Mouse (Mus musculus) cerebellum, adult 18-20 months (tissue): ENCODE measurements at regions not wholly inside any gene's neighbourhood (a gene's known extent, or its start where the extent isn't known, plus 50 kb on each side); places are given as distances from the start of the nearest gene placed in this dataset.

ENCODE experiments used
- DNase-seq, 2 experiments: peaks; one replicate each; pipeline ENCODE4 v3.0.0; 2021

DNA sequence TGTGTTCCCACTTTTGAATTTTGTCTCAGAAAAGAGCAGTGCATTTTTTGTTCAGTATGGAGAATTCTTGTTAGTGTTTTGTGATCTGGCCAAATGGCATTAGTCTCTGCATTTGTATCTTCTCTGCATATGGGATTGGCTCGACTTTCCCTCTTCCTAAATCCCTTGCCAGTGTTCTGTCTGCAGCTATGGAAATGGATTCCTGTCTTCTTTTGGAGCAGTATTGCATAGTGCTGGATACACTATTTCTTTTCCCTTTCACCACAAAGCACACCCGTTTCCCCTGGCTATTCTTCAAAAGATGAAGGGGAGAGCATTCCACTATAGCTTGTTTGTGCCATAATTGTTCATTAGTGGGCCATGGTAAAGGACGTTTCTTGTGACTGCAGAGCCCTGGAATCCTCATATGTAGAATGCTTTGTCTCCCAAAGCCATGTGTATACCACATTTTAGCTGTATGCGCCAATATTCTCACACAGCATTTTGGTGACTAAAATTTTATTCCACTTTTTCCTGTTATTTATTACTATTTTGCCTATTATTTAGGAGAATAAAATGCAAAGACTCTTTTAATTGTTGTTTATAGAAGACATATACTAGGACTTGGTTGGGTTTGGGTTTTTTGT is 197.8 kb downstream of the Hs3st1 start:
- DNase-seq = no peak

DNA sequence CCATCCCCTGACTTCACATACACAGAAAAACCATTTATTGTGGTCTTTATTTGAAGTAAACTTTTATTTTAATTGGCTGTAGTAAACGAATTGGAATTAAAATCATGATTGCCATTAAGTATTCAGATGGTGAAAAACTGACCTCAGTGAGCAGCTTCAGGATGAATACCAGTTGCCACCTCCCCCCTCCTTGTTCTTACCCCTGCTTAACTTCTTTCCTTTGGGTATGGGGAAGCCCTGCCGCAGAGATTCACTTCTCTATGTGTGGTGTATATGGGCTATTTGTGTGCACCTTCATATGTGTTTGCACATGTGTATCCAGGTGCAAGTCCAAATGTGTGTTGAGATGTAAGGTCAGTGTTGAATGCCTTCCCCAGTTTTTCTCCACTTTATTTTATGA is 218.2 kb downstream of the Hs3st1 start:
- DNase-seq = no peak

DNA sequence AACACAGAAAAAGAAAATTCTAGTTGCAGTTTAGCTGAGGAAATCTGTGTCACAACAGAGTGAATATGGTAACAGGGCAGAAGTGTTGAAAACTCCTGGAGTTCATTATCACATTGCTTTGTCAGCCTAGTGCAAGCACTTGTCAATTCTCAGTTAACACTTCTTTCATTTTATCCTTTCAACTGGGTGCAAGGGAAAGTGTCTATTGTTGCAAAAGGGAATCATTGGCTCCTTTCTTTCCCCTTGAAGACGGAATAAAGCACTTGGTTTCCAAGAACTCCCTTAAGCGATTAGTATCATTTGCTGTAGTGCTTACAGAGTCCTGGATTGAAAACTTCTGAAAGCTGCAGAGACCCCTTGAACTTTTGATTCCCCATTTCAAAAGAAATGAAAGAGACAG is 218.9 kb downstream of the Hs3st1 start:
- no peak for DNase-seq

GRCm38 (mm10) chr5:39510246-39510645 is 245.0 kb downstream of the Hs3st1 start:
- DNase-seq = no peak

GRCm38 (mm10) chr5:39482756-39483155 is 272.5 kb downstream of the Hs3st1 start:
- no peak for DNase-seq

DNA sequence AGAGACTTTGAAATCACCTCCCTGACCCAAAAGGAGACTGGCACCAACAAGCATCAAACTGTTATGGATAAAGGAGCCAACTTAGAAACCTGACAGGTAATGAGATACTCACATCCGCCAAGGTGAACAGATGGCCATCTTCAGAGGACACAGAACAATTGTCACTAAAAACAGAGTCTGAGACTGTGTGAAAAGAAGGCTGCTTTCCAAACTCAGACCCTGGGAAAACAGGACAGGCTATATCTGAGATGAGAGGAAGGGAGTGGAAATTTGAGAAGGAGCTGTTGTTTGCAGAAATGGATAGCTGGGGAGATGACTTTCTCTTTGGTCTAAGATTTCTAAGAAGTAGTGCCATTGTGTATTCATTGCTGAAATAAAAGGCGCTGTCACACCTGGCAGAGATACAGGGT is 297.2 kb downstream of the Hs3st1 start:
- peak; percentile 81 to 91 for DNase-seq

DNA sequence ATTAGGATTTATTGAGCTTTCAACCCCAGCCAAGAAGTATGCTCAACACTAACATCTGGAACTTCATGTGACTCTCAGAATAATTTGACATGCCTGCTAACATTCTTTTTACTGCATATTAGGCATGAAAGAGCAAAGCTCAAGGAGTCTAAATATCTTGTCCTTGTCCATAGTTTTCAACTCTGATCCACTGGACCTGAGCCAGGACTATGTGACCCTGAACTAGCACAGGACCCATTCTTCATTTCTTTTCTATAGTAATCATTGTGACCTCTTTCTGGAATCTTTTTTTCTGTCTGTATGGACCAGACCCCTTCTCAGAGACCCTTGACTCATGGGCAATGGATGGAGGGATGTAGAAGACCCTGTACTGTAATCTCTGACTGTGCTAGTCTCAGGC is 301.6 kb downstream of the Hs3st1 start:
- DNase-seq = no peak

DNA sequence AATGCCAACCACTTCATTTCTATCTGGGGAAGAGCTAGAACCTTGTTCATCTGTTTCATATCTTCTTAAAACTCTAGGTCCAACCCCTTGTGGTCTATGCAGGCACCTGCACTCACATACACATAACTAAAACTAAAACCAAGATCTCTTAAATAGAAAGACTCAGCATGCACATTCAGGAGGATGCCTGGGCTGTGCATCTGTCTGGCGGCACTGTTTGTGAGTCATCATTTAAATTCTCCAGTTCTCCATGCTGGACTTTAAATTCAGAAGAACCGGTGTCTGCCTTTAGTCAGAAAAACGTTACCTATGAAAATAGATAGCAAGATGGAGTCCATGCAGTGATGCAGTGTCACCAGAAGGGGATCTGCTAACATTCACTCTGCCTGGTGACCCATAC is 314.5 kb downstream of the Hs3st1 start:
- no peak for DNase-seq

GRCm38 (mm10) chr5:39437463-39438201 is 317.6 kb downstream of the Hs3st1 start:
- no peak for DNase-seq

DNA sequence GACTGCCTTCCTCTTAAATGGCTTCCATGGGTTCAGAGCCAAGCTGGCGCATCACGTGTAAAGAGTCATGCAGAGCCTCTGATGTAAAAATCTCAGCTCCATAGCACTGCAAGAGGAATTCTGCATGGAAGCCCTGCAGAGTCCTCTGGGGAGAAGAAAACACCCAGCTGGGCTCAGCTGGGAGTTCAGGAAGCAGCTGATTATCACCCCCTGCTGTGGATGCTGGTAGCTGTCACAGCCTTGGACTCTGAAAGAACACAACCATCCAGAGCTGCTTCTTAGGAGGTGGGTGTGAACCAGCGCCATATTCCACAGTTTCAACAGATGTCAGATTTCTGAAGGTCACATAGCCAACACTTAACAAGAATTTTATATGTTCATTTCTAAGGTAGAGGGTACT is 329.2 kb downstream of the Hs3st1 start:
- no peak for DNase-seq

DNA sequence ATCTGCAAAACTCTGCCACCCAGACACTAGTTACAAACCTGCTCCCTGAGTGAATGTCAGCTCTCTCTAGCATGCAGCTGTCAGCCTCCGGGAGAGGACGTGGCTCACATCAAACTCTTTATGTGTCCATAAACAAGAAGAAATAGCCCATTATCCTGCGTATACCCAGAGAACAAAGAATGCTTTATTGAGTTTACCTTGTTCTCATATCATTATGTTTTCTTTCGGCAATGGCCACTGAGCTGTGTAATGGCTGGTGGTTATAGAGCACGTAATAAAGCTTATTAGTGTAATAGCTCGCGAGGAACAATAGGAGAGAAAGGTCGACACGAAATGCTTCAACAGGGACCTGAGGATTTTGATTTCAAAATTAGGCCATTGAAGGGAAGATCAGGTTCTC is 331.6 kb downstream of the Hs3st1 start:
- no peak for DNase-seq

DNA sequence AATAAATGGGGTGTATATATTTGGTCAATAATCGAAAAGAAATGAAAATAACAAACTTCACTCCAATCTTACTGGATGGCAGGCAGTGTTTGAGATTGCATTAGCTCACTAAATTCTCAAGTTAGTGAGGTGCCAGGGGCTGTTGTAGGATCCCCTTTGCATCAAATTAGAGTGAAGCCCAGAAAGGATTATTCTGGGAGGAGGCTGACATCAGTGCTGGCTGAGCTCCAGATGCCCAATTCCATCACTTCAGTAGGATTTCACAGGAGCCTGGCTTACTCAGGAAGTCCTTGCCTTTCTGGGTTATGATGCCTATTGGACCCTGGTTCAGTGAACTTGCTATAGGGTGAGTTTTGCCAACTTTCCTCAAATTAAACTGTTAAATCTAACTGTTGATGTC is 336.5 kb downstream of the Hs3st1 start:
- peak; percentile 70 to 76 for DNase-seq

DNA sequence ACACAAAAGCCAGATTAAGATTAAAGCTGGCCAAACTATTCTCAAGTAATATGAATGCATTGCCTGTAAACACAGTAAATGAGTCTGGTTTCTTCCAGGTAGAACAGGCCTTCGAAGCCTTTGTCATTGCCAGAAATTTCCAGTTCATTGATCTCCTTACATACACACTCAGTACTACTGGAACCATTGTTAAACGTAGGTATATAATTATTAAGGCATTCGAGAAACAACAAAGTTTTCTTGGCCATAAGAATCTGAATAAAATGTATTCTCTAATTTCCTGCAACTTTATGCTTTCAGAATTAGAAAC is 337.5 kb downstream of the Hs3st1 start:
- no peak for DNase-seq

DNA sequence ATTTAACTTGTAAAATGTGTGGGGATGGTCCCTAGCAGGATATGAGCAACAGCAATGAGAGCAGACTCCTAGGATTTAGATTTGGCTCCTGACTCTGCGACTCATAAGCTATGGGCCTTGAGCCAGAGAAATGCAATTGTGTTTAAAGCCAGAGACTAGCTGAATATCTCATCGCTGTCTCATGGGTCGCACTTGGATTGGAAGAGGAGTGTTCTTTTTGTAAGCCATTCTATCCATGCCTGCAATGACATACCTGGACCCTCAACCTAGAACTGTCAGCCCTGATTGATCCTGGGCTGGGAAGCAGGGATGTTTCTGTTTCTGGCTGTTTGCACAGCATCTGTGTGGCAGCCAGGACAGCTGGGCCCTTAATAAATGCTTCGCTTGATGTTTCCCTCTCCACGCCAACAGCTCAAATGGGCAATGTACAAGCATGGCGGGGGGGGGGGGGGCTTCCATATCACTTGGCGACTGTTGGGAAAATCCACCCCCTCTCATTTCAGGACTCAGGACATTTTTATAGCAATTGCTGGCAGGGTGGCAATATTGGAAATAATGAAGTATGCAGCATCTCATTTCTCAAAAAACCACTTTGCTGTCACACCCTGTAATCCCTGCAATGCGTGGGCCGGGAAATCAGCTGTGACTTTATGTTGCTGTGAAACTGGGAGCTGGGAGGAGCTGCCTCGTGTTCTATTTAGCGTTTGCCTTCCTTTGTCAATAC is 338.0 kb downstream of the Hs3st1 start:
- DNase-seq = peak; percentile 27 to 32

DNA sequence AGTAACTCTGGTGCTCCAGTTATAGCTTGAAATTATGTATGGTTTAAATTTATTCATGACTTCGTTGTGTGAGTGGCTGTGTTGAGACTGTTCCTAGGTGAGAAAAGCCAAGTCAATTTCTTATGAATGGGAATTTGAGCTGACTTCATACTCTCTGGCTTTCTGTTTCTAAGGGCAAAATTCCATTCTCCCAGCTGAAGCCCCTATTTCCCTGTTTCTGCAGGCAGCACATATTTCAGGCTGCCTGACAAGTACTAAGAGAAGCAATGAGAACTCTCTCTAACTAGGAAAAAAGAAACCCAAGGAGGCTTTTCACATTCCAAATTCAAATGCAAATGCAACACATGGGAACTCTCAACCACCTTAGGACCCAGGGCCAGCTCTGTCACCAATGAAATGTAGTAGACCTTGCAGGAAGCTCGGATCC is 338.7 kb downstream of the Hs3st1 start:
- DNase-seq = no peak

GRCm38 (mm10) chr5:39412756-39413155 is 342.5 kb downstream of the Hs3st1 start:
- DNase-seq = no peak

DNA sequence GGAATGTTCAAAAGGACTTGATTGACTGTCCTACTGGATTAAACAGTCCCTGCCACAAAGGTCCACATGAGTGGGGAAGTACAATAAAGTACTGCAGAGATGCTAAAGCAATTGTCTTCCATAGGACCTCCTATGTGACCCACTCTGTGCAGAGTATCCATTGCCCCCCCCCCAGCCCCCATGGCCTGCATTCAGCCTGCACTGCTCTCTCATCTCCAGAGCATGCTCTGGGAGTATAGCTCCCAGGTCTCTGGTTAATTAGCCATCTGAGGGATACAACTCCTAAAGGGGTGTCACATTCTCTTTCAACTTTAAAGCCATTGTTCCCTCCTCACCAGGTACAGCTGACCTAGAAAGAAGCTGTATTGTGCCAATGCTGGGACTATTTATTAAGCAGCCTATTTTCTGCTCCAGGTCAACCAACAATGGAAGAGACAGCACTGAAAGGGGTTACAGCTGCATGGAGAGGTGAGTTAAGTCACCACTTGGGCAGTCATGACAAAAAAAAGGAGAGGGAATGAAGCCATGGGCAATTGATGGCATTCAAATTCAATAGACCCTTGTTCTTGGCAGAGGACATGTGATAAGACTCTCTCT is 364.8 kb downstream of the Hs3st1 start:
- no peak for DNase-seq

DNA sequence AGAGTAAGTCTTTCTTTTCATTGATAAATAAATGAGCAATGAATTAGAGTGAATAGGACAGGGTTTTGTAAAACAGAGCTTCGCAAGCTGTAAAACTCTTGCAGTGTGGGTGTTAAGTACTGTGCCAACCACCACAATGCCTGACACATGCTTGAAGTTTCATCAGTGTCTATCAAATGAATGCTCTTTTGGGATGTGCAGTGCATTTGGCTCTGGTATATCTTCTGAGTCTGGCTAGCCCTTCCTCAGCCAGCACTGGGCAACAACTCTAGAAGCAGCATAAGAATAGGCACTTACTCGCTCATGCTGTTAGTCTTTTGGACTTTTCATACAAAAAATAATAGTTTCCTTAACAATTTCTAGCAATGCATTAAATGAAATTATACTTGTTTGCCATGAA is 370.9 kb downstream of the Hs3st1 start:
- no peak for DNase-seq

GRCm38 (mm10) chr5:39374199-39374598 is 381.1 kb downstream of the Hs3st1 start:
- no peak for DNase-seq

DNA sequence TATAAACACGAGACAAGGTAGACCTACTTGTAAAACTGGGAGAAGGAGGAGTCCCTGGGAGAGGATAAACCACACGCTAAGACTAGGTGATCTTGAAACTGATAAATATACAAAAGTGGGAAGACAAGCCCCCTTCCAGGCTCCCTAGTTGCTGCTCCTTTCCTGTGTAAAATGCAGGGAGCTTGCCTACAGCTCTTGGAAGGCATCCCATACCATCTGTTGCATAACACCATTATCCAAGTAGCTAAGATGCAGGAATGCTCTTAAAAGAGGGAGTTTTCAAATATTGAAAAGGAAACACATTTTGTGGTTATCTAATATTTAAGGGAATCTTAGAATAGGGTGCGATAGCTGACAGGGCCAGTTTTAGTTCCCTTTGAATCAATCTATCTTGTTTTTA is 406.6 kb downstream of the Hs3st1 start:
- DNase-seq = peak; percentile 36 to 38

GRCm38 (mm10) chr5:39347019-39347418 is 408.3 kb downstream of the Hs3st1 start:
- no peak for DNase-seq

GRCm38 (mm10) chr5:39337917-39338316 is 417.4 kb downstream of the Hs3st1 start:
- DNase-seq = no peak

- DNase-seq = no peak
Measured at GRCm38 (mm10) chr5:39336484-39336985, 418.7 kb downstream of the Hs3st1 start.

DNA sequence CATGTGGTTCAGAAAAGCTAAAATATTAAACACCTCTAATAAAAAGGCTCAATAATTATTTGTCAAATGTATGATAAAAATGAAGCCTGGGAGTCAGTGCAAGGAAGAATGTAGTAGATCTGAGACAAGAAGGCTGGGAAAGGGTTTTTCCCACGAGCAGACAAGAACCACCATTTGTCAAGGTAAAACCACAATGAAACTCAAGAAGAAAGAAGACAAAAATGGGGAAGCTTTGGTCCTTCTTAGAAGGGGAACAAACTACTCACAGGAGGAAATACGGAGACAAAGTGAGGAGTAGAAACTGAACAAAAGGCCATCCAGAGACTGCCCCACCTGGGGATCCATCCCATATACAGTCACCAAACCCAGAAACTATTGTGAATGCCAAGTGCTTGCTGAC is 420.0 kb downstream of the Hs3st1 start:
- no peak for DNase-seq
